Mouse (Mus musculus) liver, embryonic 12.5 days (tissue): ENCODE data around the gene Eif5b. TPM values are rescaled to one million over a fixed set of nuclear protein-coding genes. Genes with fewer than 3 reads are reported as not detected.

Source experiments
- ATAC-seq: fragments of 200-750 bp; cut with Nextera tagmentation; 2 replicates; pipeline ENCODE4 v1.8.0; 2017; ENCODE audit warnings: moderate number of reproducible peaks, mild to moderate bottlenecking, moderate library complexity
- H3K27ac ChIP-seq: fragments of 300-500 bp; sonication (generic); 2 replicates; pipeline ENCODE4 v1.5.1; 2016; ENCODE audit warnings: mild to moderate bottlenecking
- H3K27me3 ChIP-seq: fragments of 300-500 bp; sonication (generic); replicated peaks from 2 replicates; pipeline ENCODE4 v1.6.1; 2016; ENCODE audit warnings: mild to moderate bottlenecking, moderate library complexity
- H3K36me3 ChIP-seq: fragments of 300-500 bp; sonication (generic); 2 replicates; pipeline ENCODE4 v1.6.1; 2016; ENCODE audit warnings: mild to moderate bottlenecking, moderate library complexity
- H3K4me1 ChIP-seq: fragments of 300-500 bp; sonication (generic); 2 replicates; pipeline ENCODE4 v1.6.1; 2016
- H3K4me2 ChIP-seq: fragments of 300-500 bp; sonication (generic); 2 replicates; pipeline ENCODE4 v1.6.1; 2016; ENCODE audit warnings: mild to moderate bottlenecking, moderate library complexity
- H3K4me3 ChIP-seq: fragments of 300-500 bp; sonication (generic); 2 replicates; pipeline ENCODE4 v1.5.1; 2016; ENCODE audit warnings: mild to moderate bottlenecking, moderate library complexity
- H3K9ac ChIP-seq: fragments of 300-500 bp; sonication (generic); 2 replicates; pipeline ENCODE4 v1.6.1; 2016; ENCODE audit warnings: mild to moderate bottlenecking, moderate library complexity
- H3K9me3 ChIP-seq: fragments of 300-500 bp; sonication (generic); replicated peaks from 2 replicates; pipeline ENCODE4 v1.6.1; 2016; ENCODE audit warnings: mild to moderate bottlenecking, moderate library complexity
- WGBS: fragments of 180-500 bp; shearing (Covaris S2); methylation state at CpG from one replicate; pipeline ENCODE4 v1.1.7; 2016; ENCODE audit not compliant: insufficient replicate concordance; 5-methylcytosine and 5-hydroxymethylcytosine counted together
- polyA plus RNA-seq: library from polyadenylated mRNA; unstranded; fragments of >200 nt; fragmentation: Nextera tagmentation; extraction: Ambion mirVana; gene quantifications from 2 replicates; pipeline ENCODE4 v1.2.1, GENCODE M21; 2016

Gene Eif5b
- polyA plus RNA-seq, 1 experiment from 2014 or later = 28.5 TPM

- no peak for ATAC-seq
- Histone ChIP-seq H3K4me3 (no peak overlapping the region), H3K9ac (no peak overlapping the region), H3K27ac (no peak overlapping the region), H3K4me1 (no peaks in the 10 kb centered on the region), H3K9me3 (no peaks in the 10 kb centered on the region), H3K36me3 (no peaks in the 10 kb centered on the region), H3K4me2 (no peak overlapping the region), H3K27me3 (no peaks in the 10 kb centered on the region)
- WGBS = 83% methylated on average over 7 of the region's 7 CpGs
Measured at GRCm38 (mm10) chr1:37977303-37977702, 20.5 kb upstream of the Eif5b start.

GRCm38 (mm10) chr1:37984326-37984725 lies 13.5 kb upstream of the Eif5b start:
- H3K27ac ChIP-seq = no peak overlapping the region
- WGBS = 100% methylated on average over 1 of the region's 1 CpGs
- no peaks in the 10 kb centered on the region for H3K4me1 ChIP-seq
- H3K4me2 ChIP-seq = no peak overlapping the region
- no peaks in the 10 kb centered on the region for H3K9me3 ChIP-seq
- H3K4me3 ChIP-seq = no peak overlapping the region
- H3K36me3 ChIP-seq = peaks cover 43% of the 10 kb centered on the region
- no peaks in the 10 kb centered on the region for H3K27me3 ChIP-seq
- no peak for ATAC-seq
- H3K9ac ChIP-seq = no peak overlapping the region

GRCm38 (mm10) chr1:37985764-37986323 lies 12.0 kb upstream of the Eif5b start:
- no peaks in the 10 kb centered on the region for H3K27me3 ChIP-seq
- no peaks in the 10 kb centered on the region for H3K4me1 ChIP-seq
- H3K4me3 ChIP-seq = no peak overlapping the region
- no peak overlapping the region for H3K27ac ChIP-seq
- ATAC-seq = no peak
- H3K9ac ChIP-seq = no peak overlapping the region
- H3K4me2 ChIP-seq = no peak overlapping the region
- H3K36me3 ChIP-seq = peaks cover 58% of the 10 kb centered on the region
- 68% methylated on average over 9 of the region's 9 CpGs for WGBS
- H3K9me3 ChIP-seq = no peaks in the 10 kb centered on the region

- 85% methylated on average over 5 of the region's 5 CpGs for WGBS
- no peak for ATAC-seq
- Histone ChIP-seq H3K27ac (no peak overlapping the region), H3K9ac (no peak overlapping the region), H3K4me3 (no peak overlapping the region), H3K27me3 (no peaks in the 10 kb centered on the region), H3K4me1 (no peaks in the 10 kb centered on the region), H3K9me3 (no peaks in the 10 kb centered on the region), H3K4me2 (no peak overlapping the region), H3K36me3 (peaks cover 78% of the 10 kb centered on the region)
Measured at GRCm38 (mm10) chr1:37987856-37988255, 10.0 kb upstream of the Eif5b start.

GRCm38 (mm10) chr1:37996226-37996625 lies 1.6 kb upstream of the Eif5b start:
- H3K9me3 ChIP-seq = no peaks in the 10 kb centered on the region
- peak overlapping the region; percentile 89 for H3K4me2 ChIP-seq
- no peaks in the 10 kb centered on the region for H3K27me3 ChIP-seq
- peak overlapping the region; percentile 93 for H3K4me3 ChIP-seq
- peaks cover 45% of the 10 kb centered on the region for H3K36me3 ChIP-seq
- no peak for ATAC-seq
- peak overlapping the region; percentile 95 for H3K27ac ChIP-seq
- peaks cover 28% of the 10 kb centered on the region for H3K4me1 ChIP-seq
- WGBS = 13% methylated on average over 3 of the region's 3 CpGs
- H3K9ac ChIP-seq = peak overlapping the region; percentile 77

- ATAC-seq = peak; percentile 86
- peak overlapping the region; percentile 93 for H3K4me3 ChIP-seq
- H3K27ac ChIP-seq = peak overlapping the region; percentile 95
- H3K4me2 ChIP-seq = peak overlapping the region; percentile 89
- H3K36me3 ChIP-seq = peaks cover 37% of the 10 kb centered on the region
- H3K27me3 ChIP-seq = no peaks in the 10 kb centered on the region
- H3K9me3 ChIP-seq = no peaks in the 10 kb centered on the region
- peaks cover 36% of the 10 kb centered on the region for H3K4me1 ChIP-seq
- peak overlapping the region; percentile 98 for H3K9ac ChIP-seq
- WGBS = under 1% methylated on average over 42 of the region's 42 CpGs
Measured at GRCm38 (mm10) chr1:37996877-37997484, 829 bp upstream of the Eif5b start.

GRCm38 (mm10) chr1:37998371-37999199 lies 775 bp downstream of the Eif5b start:
- Histone ChIP-seq H3K9ac (peak overlapping the region; percentile 98), H3K36me3 (peaks cover 21% of the 10 kb centered on the region), H3K4me3 (peak overlapping the region; percentile 93), H3K4me1 (peaks cover 49% of the 10 kb centered on the region), H3K4me2 (peak overlapping the region; percentile 89), H3K27ac (peak overlapping the region; percentile 95), H3K9me3 (no peaks in the 10 kb centered on the region), H3K27me3 (no peaks in the 10 kb centered on the region)
- peak; percentile 58 for ATAC-seq
- WGBS = 2% methylated on average over 38 of the region's 47 CpGs

- H3K4me3 ChIP-seq = peak overlapping the region; percentile 93
- H3K9ac ChIP-seq = peak overlapping the region; percentile 98
- peak overlapping the region; percentile 89 for H3K4me2 ChIP-seq
- peaks cover 12% of the 10 kb centered on the region for H3K36me3 ChIP-seq
- no peaks in the 10 kb centered on the region for H3K27me3 ChIP-seq
- WGBS = 11% methylated on average over 3 of the region's 3 CpGs
- no peak for ATAC-seq
- peak overlapping the region; percentile 95 for H3K27ac ChIP-seq
- no peaks in the 10 kb centered on the region for H3K9me3 ChIP-seq
- peaks cover 59% of the 10 kb centered on the region for H3K4me1 ChIP-seq
Measured at GRCm38 (mm10) chr1:37999552-37999951, 1.7 kb downstream of the Eif5b start.

- peak overlapping the region; percentile 32; the same call in 1 of the 2 replicates for H3K9ac ChIP-seq
- H3K9me3 ChIP-seq = no peaks in the 10 kb centered on the region
- H3K4me2 ChIP-seq = peak overlapping the region; percentile 53
- ATAC-seq = no peak
- 30% methylated on average over 8 of the region's 8 CpGs for WGBS
- peaks cover under 1% of the 10 kb centered on the region; the same call in 1 of the 2 replicates for H3K36me3 ChIP-seq
- peak overlapping the region; percentile 16 for H3K4me3 ChIP-seq
- peaks cover 67% of the 10 kb centered on the region for H3K4me1 ChIP-seq
- H3K27ac ChIP-seq = peak overlapping the region; percentile 54
- no peaks in the 10 kb centered on the region for H3K27me3 ChIP-seq
Measured at GRCm38 (mm10) chr1:38000844-38001243, 3.0 kb downstream of the Eif5b start.

GRCm38 (mm10) chr1:38001956-38002355 lies 4.1 kb downstream of the Eif5b start:
- Histone ChIP-seq H3K4me2 (0 out of 2 replicates have a peak overlapping the region, but pooled peaks have one; percentile 53), H3K4me1 (peaks cover 73% of the 10 kb centered on the region), H3K4me3 (no peak overlapping the region), H3K9ac (no peak overlapping the region), H3K36me3 (peaks cover 4% of the 10 kb centered on the region; the same call in 1 of the 2 replicates), H3K27ac (peak overlapping the region; percentile 62), H3K27me3 (no peaks in the 10 kb centered on the region), H3K9me3 (no peaks in the 10 kb centered on the region)
- 78% methylated on average over 9 of the region's 9 CpGs for WGBS
- ATAC-seq = no peak

GRCm38 (mm10) chr1:38003046-38003445 lies 5.2 kb downstream of the Eif5b start:
- peaks cover 83% of the 10 kb centered on the region for H3K4me1 ChIP-seq

GRCm38 (mm10) chr1:38006741-38007140 lies 8.9 kb downstream of the Eif5b start:
- H3K27me3 ChIP-seq = no peaks in the 10 kb centered on the region

More at GRCm38 (mm10) chr1:38003046-38003445, 5.2 kb downstream of the Eif5b start:
- no peak overlapping the region for H3K9ac ChIP-seq
- no peak overlapping the region for H3K4me3 ChIP-seq
- peak overlapping the region; percentile 45; the same call in 1 of the 2 replicates for H3K27ac ChIP-seq
- H3K4me2 ChIP-seq = no peak overlapping the region
- H3K27me3 ChIP-seq = no peaks in the 10 kb centered on the region
- peaks cover 4% of the 10 kb centered on the region; the same call in 1 of the 2 replicates for H3K36me3 ChIP-seq
- ATAC-seq = no peak
- H3K9me3 ChIP-seq = no peaks in the 10 kb centered on the region
- 57% methylated on average over 3 of the region's 3 CpGs for WGBS

More at GRCm38 (mm10) chr1:38006741-38007140, 8.9 kb downstream of the Eif5b start:
- Histone ChIP-seq H3K4me2 (peak overlapping the region; percentile 0; the same call in 1 of the 2 replicates), H3K9ac (peak overlapping the region; percentile 35; the same call in 1 of the 2 replicates), H3K27ac (peak overlapping the region; percentile 68), H3K4me3 (no peak overlapping the region), H3K9me3 (no peaks in the 10 kb centered on the region), H3K4me1 (peaks cover 91% of the 10 kb centered on the region), H3K36me3 (peaks cover 4% of the 10 kb centered on the region; the same call in 1 of the 2 replicates)
- no peak for ATAC-seq
- 72% methylated on average over 3 of the region's 3 CpGs for WGBS
